Mouse (Mus musculus): ENCODE measurements around the gene Psmc6. TPM values are rescaled to one million over a fixed set of nuclear protein-coding genes. Genes with fewer than 3 reads are reported as not detected.

Psmc6 gene
- 100 to 1,000 TPM in 1 of 2 experiments, 10 to 100 TPM in 1; 90.1 to 102 TPM for total RNA-seq (2021)
- long read RNA-seq, experiment 1, transcript Psmc6-201 (14 exons, 2,234 nt) = major isoform, 34 of 44 reads
- long read RNA-seq, experiment 1, partial matches to known transcripts = 4 of 44 reads
- long read RNA-seq, experiment 1, other reads (novel, unspliced or antisense) = 6 of 44 reads
- long read RNA-seq, experiment 2, transcript Psmc6-201 (14 exons, 2,234 nt) = major isoform, 33 of 43 reads
- long read RNA-seq, experiment 2, partial matches to known transcripts = 5 of 43 reads
- long read RNA-seq, experiment 2, other reads (novel, unspliced or antisense) = 5 of 43 reads

GRCm38 (mm10) chr14:45329589-45330181 lies at the start of gene Psmc6:
Psmc6 (plus strand) TSS chr14:45329788.
- Histone ChIP-seq H3K4me3 (peak within 1 kb of the TSS; percentile 91), H3K27ac (peak within 1 kb of the TSS; percentile 93)
- TF ChIP-seq CTCF (IDR thresholded peaks at IDR 0.05) = peak; percentile 94
- peak; percentile 88 to 92 for DNase-seq (ENCODE audit: extremely low spot score in 1 of 2, low spot score in 2 of 2)
- intact Hi-C loops (cut with DNase I) = loop anchor here (1.0 kb wide), 1 partner anchor 11 kb away; the partner anchor contains the start of gene Ero1l

DNA sequence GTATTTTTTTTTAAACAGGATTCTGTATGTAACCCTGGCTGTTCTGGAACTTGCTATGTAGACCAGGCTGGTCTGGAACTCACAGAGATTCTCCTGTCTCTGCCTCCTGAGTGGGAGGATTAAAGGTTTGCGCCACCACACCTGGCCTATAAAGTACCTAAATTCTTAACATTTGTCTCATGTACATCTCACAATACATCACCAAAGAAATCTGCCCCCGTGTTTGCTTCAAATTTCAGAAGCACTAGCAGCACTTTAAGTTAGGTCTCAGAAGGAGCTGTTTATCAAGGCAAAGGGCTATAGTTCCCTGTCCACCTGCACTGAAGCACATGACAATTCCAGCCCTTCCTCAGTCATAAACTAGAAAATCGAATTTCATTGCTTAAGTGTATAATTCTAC lies 47.5 kb upstream of the Psmc6 start:
- no peak for TF ChIP-seq CTCF (IDR thresholded peaks at IDR 0.05)
- intact Hi-C loops (cut with DNase I) = no loop called here
- no peak overlapping the region for H3K4me3 ChIP-seq

DNA sequence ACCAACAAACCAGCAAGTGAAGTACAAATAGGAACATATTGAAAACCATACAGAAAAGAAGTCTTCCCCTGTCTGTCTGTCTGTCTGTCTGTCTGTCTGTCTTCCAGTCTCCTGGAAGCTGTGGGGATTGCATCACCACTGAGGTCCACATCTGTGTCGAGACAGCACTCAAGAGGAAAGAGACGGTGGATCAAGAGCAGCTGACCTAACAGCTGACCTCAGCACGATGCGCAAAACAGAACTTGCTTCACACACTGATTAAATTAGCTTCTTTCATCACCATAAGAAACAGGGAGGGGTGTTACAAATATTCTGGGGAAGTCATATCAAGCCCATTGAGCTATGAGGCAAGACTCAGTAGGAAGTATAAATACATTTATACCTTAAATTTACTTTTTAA lies 38.0 kb upstream of the Psmc6 start:
- Histone ChIP-seq H3K4me3 (no peak overlapping the region), H3K27ac (no peak overlapping the region)
- no peak for TF ChIP-seq CTCF (IDR thresholded peaks at IDR 0.05)
- no peak for DNase-seq (ENCODE audit: extremely low spot score in 1 of 2, low spot score in 2 of 2)
- intact Hi-C loops (cut with DNase I) = no loop called here

More for the DNA sequence above, 47.5 kb upstream of the Psmc6 start:
- no peak overlapping the region for H3K27ac ChIP-seq
- DNase-seq (ENCODE audit: extremely low spot score in 1 of 2, low spot score in 2 of 2) = no peak

GRCm38 (mm10) chr14:45303939-45304338 lies 25.6 kb upstream of the Psmc6 start:
- Histone ChIP-seq H3K4me3 (no peak overlapping the region), H3K27ac (no peak overlapping the region)
- TF ChIP-seq CTCF (IDR thresholded peaks at IDR 0.05) = no peak
- DNase-seq (ENCODE audit: extremely low spot score in 1 of 2, low spot score in 2 of 2) = no peak
- intact Hi-C loops (cut with DNase I) = no loop called here

GRCm38 (mm10) chr14:45304389-45304788 lies 25.2 kb upstream of the Psmc6 start:
- Histone ChIP-seq H3K27ac (no peak overlapping the region), H3K4me3 (no peak overlapping the region)
- intact Hi-C loops (cut with DNase I) = no loop called here
- DNase-seq (ENCODE audit: extremely low spot score in 1 of 2, low spot score in 2 of 2) = no peak
- TF ChIP-seq CTCF (IDR thresholded peaks at IDR 0.05) = peak; percentile 24

- no peak for DNase-seq (ENCODE audit: extremely low spot score in 1 of 2, low spot score in 2 of 2)
- Histone ChIP-seq H3K4me3 (no peak overlapping the region), H3K27ac (no peak overlapping the region)
- intact Hi-C loops (cut with DNase I) = no loop called here
- no peak for TF ChIP-seq CTCF (IDR thresholded peaks at IDR 0.05)
Measured at GRCm38 (mm10) chr14:45305852-45306251, 23.7 kb upstream of the Psmc6 start.

GRCm38 (mm10) chr14:45307630-45308328 lies 21.8 kb upstream of the Psmc6 start:
- no peak for TF ChIP-seq CTCF (IDR thresholded peaks at IDR 0.05)
- intact Hi-C loops (cut with DNase I) = no loop called here
- DNase-seq (ENCODE audit: extremely low spot score in 1 of 2, low spot score in 2 of 2) = no peak
- no peak overlapping the region for H3K4me3 ChIP-seq
- H3K27ac ChIP-seq = no peak overlapping the region

DNA sequence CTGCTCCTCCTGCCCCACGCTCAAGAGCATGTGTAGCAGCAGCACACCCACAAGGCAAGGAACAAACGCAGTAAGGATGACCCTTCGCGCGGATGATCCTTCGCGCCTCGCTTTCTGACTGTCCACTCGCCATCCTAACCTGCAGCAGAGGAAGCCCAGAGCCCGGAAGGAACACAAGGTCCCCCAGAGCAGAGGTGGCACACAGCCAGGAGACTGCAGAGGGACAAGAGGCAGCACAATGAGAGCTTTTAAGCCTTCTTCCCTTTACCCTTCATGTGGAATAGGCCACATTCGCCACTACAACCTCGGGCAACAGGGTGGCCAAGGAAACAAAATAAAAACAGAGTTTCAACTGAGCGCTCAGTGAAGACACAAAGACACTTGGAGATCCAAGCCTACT lies 19.9 kb upstream of the Psmc6 start:
- no peak for DNase-seq (ENCODE audit: extremely low spot score in 1 of 2, low spot score in 2 of 2)
- intact Hi-C loops (cut with DNase I) = no loop called here
- H3K4me3 ChIP-seq = no peak overlapping the region
- no peak overlapping the region for H3K27ac ChIP-seq
- TF ChIP-seq CTCF (IDR thresholded peaks at IDR 0.05) = no peak

DNA sequence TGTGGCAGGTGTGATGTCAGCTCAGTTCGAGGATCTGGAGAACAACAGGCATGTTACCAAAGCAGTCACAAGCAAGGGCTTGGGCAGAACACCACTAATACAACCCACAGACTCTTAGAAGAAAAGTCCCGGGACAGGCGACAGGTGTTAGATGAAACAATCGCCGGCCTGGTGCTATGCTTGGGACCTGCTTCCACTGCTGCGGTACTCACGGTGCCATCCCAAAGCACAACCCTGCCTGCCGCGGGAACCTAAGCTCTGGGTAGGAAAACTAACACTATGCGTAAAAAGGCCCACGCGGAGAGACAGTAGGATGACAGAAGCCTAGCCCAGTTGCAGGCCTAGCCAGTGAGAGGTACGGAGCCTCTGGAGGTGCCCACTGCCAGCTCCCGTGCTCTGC lies 19.5 kb upstream of the Psmc6 start:
- intact Hi-C loops (cut with DNase I) = no loop called here
- Histone ChIP-seq H3K27ac (no peak overlapping the region), H3K4me3 (no peak overlapping the region)
- TF ChIP-seq CTCF (IDR thresholded peaks at IDR 0.05) = no peak
- no peak for DNase-seq (ENCODE audit: extremely low spot score in 1 of 2, low spot score in 2 of 2)

DNA sequence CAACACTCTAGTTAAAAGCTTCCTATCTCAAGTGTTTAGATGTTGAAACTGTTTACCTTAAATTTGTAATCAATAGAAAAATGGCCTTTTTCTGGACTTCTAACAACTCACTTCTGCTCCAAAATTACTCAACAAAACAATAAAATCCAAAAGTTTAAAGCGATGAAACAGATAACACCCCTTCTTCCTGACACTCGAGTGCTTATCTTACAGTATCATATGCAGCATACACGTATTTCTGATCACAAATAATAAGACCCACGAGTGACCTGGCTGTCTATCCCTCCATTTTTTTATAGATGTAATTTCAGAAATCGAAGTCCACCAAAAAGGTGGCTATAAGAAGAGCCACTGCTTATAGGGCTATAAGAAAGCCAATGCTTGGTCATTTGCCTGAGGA lies 12.7 kb upstream of the Psmc6 start:
- H3K4me3 ChIP-seq = peak overlapping the region; percentile 97
- TF ChIP-seq CTCF (IDR thresholded peaks at IDR 0.05) = no peak
- intact Hi-C loops (cut with DNase I) = loop anchor here (5.0 kb wide), 2 partner anchors 100 to 455 kb away; partner anchors contain the start of gene Gpr137c
- H3K27ac ChIP-seq = no peak overlapping the region
- no peak for DNase-seq (ENCODE audit: extremely low spot score in 1 of 2, low spot score in 2 of 2)

DNA sequence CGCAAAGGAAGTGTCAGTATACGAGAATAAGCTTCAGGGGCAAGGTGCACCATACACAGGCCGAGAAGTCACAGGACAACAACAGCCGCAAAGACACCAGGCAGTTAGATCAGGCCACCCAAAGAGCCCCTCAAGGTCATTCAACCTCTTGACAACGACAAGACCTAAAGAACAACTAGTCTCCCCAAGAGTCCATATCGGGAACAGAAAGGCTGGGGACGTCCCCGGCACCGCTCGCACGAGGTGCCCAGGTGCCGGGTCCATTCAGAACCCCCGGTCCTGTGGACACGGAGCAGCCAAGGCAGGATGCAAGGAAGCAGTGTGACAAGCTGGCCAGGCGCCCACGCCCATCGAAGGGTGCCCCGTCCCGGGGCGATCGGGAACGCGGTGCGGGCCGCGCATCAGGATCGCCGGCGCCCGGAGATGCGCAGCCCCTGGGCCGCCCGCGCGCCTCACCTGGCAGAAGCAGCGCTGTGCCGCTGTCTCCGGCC lies 11.6 kb upstream of the Psmc6 start:
- TF ChIP-seq CTCF (IDR thresholded peaks at IDR 0.05) = no peak
- Histone ChIP-seq H3K4me3 (peak overlapping the region; percentile 97), H3K27ac (peak overlapping the region; percentile 90)
- intact Hi-C loops (cut with DNase I) = loop anchor here (1.0 to 5.0 kb wide), 3 partner anchors 11 to 454 kb away; partner anchors contain the start of genes Gpr137c and Psmc6
- peak in 1 of 2 experiments; percentile 23 for DNase-seq (ENCODE audit: extremely low spot score in 1 of 2, low spot score in 2 of 2)
